Mouse (Mus musculus): ENCODE results near the gene Lrrfip1.
A peak's percentile ranks its signal among the peaks of the same experiment; 100 is the strongest.

Gene Lrrfip1

DNA sequence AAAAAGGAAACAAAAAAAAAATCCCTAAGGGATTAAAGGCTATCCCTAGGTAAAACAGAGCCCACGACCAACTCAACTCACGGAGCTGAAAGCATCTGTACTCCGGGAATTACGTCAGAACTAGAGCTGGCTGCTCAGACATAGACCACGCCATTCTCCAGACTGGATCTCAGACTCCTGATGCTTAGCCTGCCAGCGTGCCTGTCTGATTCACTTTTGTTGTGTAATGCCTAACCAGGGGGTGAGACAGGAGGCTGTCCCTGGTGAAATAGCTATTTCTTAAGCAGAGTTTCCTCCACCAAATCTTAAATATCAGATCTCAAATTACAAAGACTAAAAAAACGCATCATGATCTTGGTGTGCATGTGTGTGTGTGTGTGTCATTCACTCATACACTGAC, 89.5 kb downstream of the Lrrfip1 start:
- DNase-seq, result no peak

GRCm38 (mm10) chr1:91088941-91089340, 90.4 kb downstream of the Lrrfip1 start:
- DNase-seq, result no peak

- peak; percentile 38 for DNase-seq
Observed at GRCm38 (mm10) chr1:91090456-91090855, 91.9 kb downstream of the Lrrfip1 start.

DNA sequence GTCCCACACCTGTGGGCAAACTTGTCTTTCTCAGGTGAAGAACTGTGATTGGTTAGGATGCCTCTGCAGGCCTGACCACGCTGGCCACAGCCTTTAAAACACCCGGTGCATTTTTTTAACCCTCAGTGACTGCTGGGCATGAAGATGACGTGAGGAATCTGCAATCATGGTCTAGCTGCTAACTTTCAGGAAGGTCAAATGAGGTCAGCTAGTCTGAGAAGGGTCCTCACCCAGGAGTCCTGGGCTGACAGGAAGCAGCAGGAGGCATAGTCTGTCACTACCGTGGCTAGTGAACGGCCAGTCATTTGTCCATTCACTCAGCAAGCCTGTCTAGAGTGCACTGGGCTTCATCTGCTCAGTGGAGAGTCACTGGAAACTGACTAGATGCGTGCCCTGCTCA, 93.9 kb downstream of the Lrrfip1 start:
- DNase-seq, result no peak

DNA sequence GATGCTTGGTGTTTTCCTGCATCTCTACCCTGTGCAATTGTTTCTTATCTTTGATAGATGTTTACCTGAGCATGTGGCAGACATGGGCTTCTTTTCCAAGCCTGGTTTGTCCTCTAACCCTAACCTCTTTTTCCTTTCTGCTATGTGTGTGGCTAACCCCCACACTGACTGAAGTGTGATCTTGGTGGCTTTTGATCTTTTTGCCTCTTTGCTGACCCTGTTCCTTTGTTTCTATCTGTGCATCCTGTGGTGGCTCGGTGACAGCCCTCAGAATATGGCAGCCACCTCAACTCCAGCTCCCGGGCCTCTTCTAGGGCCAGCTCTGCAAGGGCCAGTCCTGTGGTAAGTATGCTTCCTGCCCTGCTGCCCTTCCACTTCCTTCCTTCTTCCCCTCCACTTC, 94.8 kb downstream of the Lrrfip1 start:
- no peak for DNase-seq

DNA sequence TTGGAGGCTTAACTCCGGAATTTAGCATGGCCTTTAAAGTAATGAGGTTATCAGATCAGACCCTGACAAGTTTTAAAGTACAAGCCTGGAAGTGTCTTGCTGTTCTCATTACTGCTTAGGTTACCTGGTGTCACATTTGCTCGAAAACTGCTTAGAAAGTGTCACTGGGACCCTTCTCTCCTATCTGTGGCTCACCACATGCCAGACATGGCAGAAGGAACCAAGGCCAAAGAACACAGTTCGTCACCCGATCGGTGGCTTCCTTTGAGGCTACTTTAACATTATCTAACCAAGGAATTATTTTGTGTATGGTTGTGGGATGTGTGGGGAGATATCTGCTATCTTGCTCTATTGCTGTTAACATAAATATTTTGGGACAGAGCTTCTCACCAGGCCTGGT, 95.5 kb downstream of the Lrrfip1 start:
- no peak for DNase-seq

DNA sequence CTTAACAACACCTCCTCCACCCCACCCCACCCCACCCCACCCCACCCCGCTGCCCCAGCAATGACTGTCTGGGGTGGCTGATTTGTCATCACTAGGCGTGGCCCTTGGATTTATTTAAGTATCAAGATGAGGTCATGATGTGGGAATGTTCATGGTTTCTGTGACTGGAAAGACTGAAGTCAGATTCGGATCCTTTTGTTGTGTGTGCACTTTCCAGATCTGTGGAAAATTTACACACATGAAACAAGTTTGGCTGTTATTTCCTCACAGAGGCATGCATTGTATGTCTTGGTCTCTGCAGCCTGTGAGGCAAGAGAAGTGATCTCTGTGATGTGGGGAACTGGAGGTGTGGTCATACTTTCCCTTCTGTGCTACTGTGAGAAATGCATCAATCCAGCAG, 96.7 kb downstream of the Lrrfip1 start:
- DNase-seq, result peak; percentile 56

DNA sequence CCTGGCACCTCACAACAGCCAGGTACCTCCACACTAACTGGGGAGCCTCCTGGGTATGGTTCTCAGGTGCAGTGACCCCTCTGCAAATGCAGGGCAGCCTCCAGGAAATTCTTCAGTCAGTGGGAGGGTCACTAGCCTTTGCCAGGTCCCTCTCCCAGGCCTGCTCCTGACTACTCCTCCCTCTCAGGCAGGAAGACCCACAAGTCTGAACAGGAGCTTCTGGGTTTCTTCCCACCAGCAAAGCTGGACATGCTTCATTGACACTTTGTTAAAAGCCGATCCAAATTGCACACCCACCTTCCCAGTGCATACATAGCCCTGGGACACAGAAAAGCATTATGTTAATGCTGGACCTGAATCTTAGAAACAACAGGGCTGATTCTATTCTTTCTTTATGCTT, 97.3 kb downstream of the Lrrfip1 start:
- DNase-seq, result peak; percentile 31

DNA sequence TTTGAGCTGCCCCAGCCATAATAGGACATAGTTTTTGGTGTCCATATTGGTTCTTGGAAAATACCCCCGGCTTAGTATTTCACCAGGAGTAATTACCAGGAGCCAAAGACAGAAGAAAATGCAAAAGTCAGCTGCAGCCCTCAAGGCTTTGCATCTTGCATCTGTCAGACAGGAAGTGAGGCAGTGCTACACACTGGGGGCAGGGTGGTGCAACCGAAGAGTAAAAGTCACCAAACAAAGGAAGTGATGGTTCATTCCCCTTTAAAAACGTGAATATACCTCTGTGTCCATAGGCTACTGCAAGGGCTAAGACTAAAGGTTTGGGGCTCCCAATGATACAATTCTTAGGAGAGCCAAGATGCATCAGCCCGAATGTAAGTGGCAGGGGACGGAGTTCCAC, 98.0 kb downstream of the Lrrfip1 start:
- DNase-seq, result peak; percentile 79

GRCm38 (mm10) chr1:91097283-91097834, 98.8 kb downstream of the Lrrfip1 start:
- peak; percentile 50 for DNase-seq

- peak; percentile 85 for DNase-seq
Observed at GRCm38 (mm10) chr1:91098887-91099286, 100.3 kb downstream of the Lrrfip1 start.

GRCm38 (mm10) chr1:91101709-91102440, 103.3 kb downstream of the Lrrfip1 start:
- no peak for DNase-seq

DNA sequence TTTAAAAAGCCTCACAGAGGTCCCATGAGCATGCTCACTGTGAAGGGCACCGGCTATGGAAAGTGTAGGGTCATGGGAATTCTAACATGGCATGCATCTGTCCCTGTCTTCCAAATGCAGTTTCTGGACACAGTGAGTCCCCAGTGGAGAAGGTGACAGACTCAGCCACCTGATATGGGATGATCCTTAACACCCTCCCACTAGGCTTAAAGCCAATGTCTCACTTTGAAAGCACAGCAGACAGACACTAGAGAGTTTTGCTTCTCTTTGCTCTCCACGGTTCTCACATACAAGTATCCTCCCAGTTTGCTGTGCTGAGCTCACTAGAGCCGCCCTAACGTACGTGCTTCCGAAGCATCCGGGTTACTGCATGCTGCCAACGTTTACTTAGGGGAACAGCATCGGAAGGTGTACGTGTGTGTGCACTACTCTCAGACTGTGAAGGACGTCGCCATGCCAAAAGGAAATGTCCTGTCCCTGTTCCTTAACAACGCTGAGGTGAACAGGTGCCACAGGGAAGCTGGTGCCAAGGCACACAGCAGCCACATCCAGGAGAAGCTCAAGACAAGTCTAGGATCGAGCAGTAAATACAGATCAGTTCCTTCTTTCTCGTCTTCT, 104.9 kb downstream of the Lrrfip1 start:
- DNase-seq, result no peak

GRCm38 (mm10) chr1:91107548-91107947, 109.0 kb downstream of the Lrrfip1 start:
- DNase-seq, result no peak

DNA sequence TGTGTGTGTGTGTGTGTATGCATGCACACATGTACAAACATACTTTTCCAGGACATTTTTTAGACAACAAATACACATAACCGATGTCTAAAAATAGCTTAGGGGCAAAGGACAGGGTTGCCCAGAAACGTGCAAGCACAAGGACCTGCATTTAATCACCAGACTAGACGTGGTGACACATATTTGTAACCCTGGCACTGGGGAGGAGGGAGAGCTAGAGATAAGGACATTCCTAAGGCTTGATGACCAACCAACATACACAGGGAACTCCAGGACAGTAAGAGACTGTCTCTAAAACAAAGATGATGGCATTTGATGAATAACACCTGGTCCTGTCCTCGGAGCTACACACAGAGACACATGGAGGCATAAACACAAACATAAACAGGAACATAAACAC, 110.8 kb downstream of the Lrrfip1 start:
- DNase-seq, result no peak

- DNase-seq, result no peak
Observed at GRCm38 (mm10) chr1:91112171-91112570, 113.6 kb downstream of the Lrrfip1 start.

- no peak for DNase-seq
Observed at GRCm38 (mm10) chr1:91112606-91113005, 114.1 kb downstream of the Lrrfip1 start.

DNA sequence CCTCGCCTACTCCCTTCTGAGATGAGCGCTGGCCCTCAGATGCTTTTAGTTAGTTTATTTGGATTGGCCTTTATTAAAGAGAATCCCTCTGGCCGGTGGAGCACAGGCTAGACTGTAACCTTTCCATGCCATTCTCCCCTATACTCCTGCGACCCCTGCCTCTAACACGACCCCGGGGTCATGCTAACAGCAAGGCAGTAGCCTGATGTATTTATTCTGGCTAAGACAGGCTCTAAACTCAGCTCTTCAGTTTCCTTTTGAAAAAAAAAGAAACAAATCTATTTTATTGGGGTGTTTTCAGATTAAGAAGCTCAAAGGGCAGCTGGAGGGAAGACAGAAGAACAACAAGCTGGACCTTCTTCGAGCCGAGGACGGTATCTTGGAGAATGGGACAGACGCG, 123.6 kb downstream of the Lrrfip1 start:
- DNase-seq, result no peak

DNA sequence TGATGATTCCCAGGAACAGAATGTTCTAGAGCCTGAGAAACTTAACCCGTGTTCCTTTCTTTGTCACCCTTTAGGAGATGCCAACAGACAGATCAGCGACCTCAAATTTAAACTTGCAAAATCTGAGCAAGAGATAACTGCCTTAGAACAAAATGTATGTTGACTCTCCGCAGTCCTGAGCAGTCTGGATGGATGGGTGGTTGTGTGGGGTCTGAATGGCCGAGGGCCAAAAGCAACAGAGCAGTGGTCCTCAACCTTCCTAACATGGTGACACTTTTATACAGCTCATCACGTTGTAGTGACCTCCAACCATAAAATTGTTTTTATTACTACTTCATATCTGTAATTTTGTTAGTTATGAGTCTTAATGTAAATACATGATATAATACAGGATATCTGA, 124.5 kb downstream of the Lrrfip1 start:
- DNase-seq, result no peak

- DNase-seq, result no peak
Observed at GRCm38 (mm10) chr1:91123466-91123865, 124.9 kb downstream of the Lrrfip1 start.

- no peak for DNase-seq
Observed at GRCm38 (mm10) chr1:91128849-91129248, 130.3 kb downstream of the Lrrfip1 start.

GRCm38 (mm10) chr1:91137036-91137435, 138.5 kb downstream of the Lrrfip1 start:
- DNase-seq, result no peak

DNA sequence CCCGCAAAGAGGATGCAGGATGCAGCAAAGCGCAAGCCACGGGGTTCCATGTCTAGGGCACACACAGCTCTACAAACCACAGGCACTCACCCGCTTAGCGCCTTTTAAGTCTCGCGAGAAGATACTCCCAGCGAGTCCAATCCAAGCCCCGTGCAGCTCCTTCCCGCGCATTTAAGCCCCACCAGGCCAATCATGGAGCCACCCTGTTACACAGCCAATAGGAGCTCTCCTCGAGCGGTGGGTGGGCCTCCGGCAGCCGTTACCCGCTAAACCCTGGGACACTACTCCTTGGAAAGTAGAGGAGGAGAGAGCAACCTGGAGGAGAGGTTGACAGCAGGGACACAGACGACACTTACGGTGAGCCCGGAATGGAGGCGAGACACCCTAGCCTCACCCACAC, 146.3 kb downstream of the Lrrfip1 start, which contains the start of gene Rbm44:
Rbm44 (plus strand) TSS at position 277 of the 400 bp plus-strand sequence.
- DNase-seq, result no peak

DNA sequence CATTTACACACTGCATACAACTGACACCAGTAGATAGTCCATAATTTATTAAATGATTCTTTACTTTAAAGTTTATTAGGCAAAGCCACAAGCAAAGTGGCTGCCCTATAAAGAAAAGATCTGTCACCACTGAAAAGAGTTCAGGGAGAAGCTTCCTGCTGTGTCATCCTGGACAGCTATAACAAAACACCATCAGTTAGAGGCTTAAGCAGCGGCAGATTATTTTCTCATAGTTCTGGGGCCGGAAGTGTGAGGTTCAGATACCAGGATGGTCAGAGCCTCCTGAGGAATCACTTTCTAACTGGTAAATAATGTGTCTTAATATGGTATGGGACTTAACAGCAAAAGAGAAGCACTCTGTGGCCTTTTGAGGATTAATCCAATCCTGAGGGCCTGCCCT, 153.0 kb downstream of the Lrrfip1 start:
- no peak for DNase-seq
